Mouse (Mus musculus): Measurements from ENCODE around the gene Agrn. TPM values are rescaled to one million over a fixed set of nuclear protein-coding genes. Genes with fewer than 3 reads are reported as not detected.

Gene Agrn
- total RNA-seq (2012; rRNA removed) (5.0 and 10.6 TPM in 2 replicates), total RNA-seq (2014; rRNA removed) (1.6 and 1.7 TPM in 2 replicates), polyA plus RNA-seq (2012; ENCODE audit: insufficient read length, low read depth) (3.1 and 3.4 TPM in 2 replicates)

GRCm38 (mm10) chr4:156197131-156197828 lies at the start of gene Agrn:
Gene Agrn (minus strand): TSS chr4:156197488.
- peak within 1 kb of the TSS; percentile 53 for H3K4me2 ChIP-seq (ENCODE audit: insufficient read depth, low read depth, poor library complexity, severe bottlenecking)
- H3K9me3 ChIP-seq (replicated peaks; ENCODE audit: low read length), result no peaks in the 10 kb centered on the region
- H3K79me2 ChIP-seq (replicated peaks; ENCODE audit: control insufficient read depth, extremely low read depth, insufficient read depth, poor library complexity, severe bottlenecking), result no peaks in the 10 kb centered on the region
- peaks cover 9 to 34% of the 10 kb centered on the region in 2 experiments for H3K4me1 ChIP-seq (ENCODE audit: control insufficient read depth in 1 of 2, insufficient read depth in 2 of 2)
- no peaks in the 10 kb centered on the region for H3K36me3 ChIP-seq (replicated peaks in 1 of 2; ENCODE audit: control insufficient read depth in 1 of 2, insufficient read depth in 1 of 2, low read length in 1 of 2)
- TF ChIP-seq UBTF (IDR thresholded peaks at IDR 0.05; ENCODE audit: low read depth, low read length) (peak; percentile 37; the same call in 1 of the 2 replicates), SIN3A (IDR thresholded peaks at IDR 0.05; ENCODE audit: low read length) (peak; percentile 36; the same call in 1 of the 2 replicates), HCFC1 (IDR thresholded peaks at IDR 0.05; ENCODE audit: low read depth, low read length) (0 out of 2 replicates have a peak, but pooled peaks have one; percentile 6), SMC3 (IDR thresholded peaks at IDR 0.05; ENCODE audit: low read depth, low read length) (no peak), POLR2A (IDR thresholded peaks at IDR 0.05; ENCODE audit: low read depth, low read length) (peak; percentile 23; the same call in 1 of the 2 replicates), USF1 (IDR thresholded peaks at IDR 0.05; ENCODE audit: low read depth, low read length) (no peak), ZC3H11A (IDR thresholded peaks at IDR 0.05; ENCODE audit: low read depth, low read length) (no peak)
- H3K9ac ChIP-seq (ENCODE audit: insufficient read depth, low read depth), result peak within 1 kb of the TSS; percentile 35
- H3K4me3 ChIP-seq (replicated peaks in 1 of 3; ENCODE audit: low read depth in 2 of 3, low read length in 2 of 3, poor library complexity in 1 of 3), result peak within 1 kb of the TSS; percentile 53 to 96 (median 63)
- H3K27me3 ChIP-seq (replicated peaks), result peaks cover 19% of the 10 kb centered on the region
- in situ Hi-C loops (cut with MboI; ENCODE audit: low pct_ligation_motif_present, low pct_unique_long_range_greater_than_20kb, low sequenced_read_pairs) (no loop called here), dilution Hi-C loops (cut with MboI; ENCODE audit: extremely low pct_ligation_motif_present, extremely low pct_unique_long_range_greater_than_20kb, low sequenced_read_pairs) (no loop called here)
- peak within 1 kb of the TSS; percentile 58 for H3K27ac ChIP-seq (ENCODE audit: insufficient read depth, low read depth)
- DNase-seq (ENCODE audit: extremely low read depth), result no peak

GRCm38 (mm10) chr4:156236651-156237447 lies 39.6 kb upstream of the Agrn start:
- Histone ChIP-seq H3K4me1 (ENCODE audit: control insufficient read depth in 1 of 2, insufficient read depth in 2 of 2) (peaks cover 8 to 32% of the 10 kb centered on the region in 2 experiments), H3K36me3 (replicated peaks in 1 of 2; ENCODE audit: control insufficient read depth in 1 of 2, insufficient read depth in 1 of 2, low read length in 1 of 2) (peaks cover 58 to 70% of the 10 kb centered on the region in 2 experiments), H3K27me3 (replicated peaks) (no peaks in the 10 kb centered on the region), H3K79me2 (replicated peaks; ENCODE audit: control insufficient read depth, extremely low read depth, insufficient read depth, poor library complexity, severe bottlenecking) (peaks cover 33% of the 10 kb centered on the region), H3K27ac (ENCODE audit: insufficient read depth, low read depth) (peak overlapping the region; percentile 79), H3K4me3 (replicated peaks in 1 of 3; ENCODE audit: low read depth in 2 of 3, low read length in 2 of 3, poor library complexity in 1 of 3) (peak overlapping the region; percentile 37 to 88 (median 85)), H3K9me3 (replicated peaks; ENCODE audit: low read length) (no peaks in the 10 kb centered on the region), H3K9ac (ENCODE audit: insufficient read depth, low read depth) (no peak overlapping the region), H3K4me2 (ENCODE audit: insufficient read depth, low read depth, poor library complexity, severe bottlenecking) (peak overlapping the region; percentile 14)
- in situ Hi-C loops (cut with MboI; ENCODE audit: low pct_ligation_motif_present, low pct_unique_long_range_greater_than_20kb, low sequenced_read_pairs), result no loop called here
- no peak for TF ChIP-seq CHD2 (IDR thresholded peaks at IDR 0.05; ENCODE audit: low read length)
- TF ChIP-seq SIN3A (IDR thresholded peaks at IDR 0.05; ENCODE audit: low read length), result 0 out of 2 replicates have a peak, but pooled peaks have one; percentile 50
- DNase-seq (ENCODE audit: extremely low read depth), result peak; percentile 40
- dilution Hi-C loops (cut with MboI; ENCODE audit: extremely low pct_ligation_motif_present, extremely low pct_unique_long_range_greater_than_20kb, low sequenced_read_pairs), result no loop called here
